Mouse (Mus musculus): ENCODE results near the gene Sdr39u1.

DNA sequence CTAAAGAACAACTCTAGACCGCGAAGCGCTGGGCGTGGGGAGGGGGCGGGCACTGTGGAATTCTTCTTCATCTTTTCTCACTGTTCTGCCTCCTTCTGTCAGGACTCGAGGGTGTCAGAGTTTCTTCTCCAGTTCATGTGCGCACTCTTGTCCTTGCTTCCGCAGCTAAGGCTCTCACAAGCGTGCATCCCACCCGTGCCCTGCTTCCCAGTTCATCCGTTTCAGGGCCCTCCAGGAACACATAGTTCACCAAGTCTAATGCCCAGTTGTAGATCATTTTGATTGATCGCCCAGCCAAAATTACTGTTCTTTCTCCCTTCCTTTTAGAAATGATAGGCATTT, 292 bp upstream of the Sdr39u1 start:
- no peak; the same call in 1 of the 2 replicates for TF ChIP-seq POLR2A (IDR thresholded peaks at IDR 0.05; ENCODE audit: extremely low read depth, insufficient read depth, low read length)
- no peak for TF ChIP-seq CTCF (IDR thresholded peaks at IDR 0.05; ENCODE audit: extremely low read depth, insufficient read depth, low read length)
